Mouse (Mus musculus) midbrain, embryonic 12.5 days (tissue): ENCODE results near the gene Rad9b. TPM values are rescaled to one million over a fixed set of nuclear protein-coding genes. Genes with fewer than 3 reads are reported as not detected.
A peak's percentile ranks its signal among the peaks of the same experiment; 100 is the strongest.

Experiments
- ATAC-seq: fragments of 200-750 bp; cut with Nextera tagmentation; 2 replicates; pipeline ENCODE4 v1.8.0; 2017; ENCODE audit warnings: low read depth, moderate TSS enrichment, moderate library complexity; ENCODE audit not compliant: low FRiP score
- H3K27ac ChIP-seq: fragments of 300-500 bp; sonication (generic); replicated peaks from 2 replicates; pipeline ENCODE4 v1.5.1; 2016; ENCODE audit warnings: mild to moderate bottlenecking
- H3K27me3 ChIP-seq: fragments of 300-500 bp; sonication (generic); 2 replicates; pipeline ENCODE4 v1.6.1; 2016; ENCODE audit warnings: mild to moderate bottlenecking
- H3K36me3 ChIP-seq: fragments of 300-500 bp; sonication (generic); 2 replicates; pipeline ENCODE4 v1.6.1; 2016
- H3K4me1 ChIP-seq: fragments of 300-500 bp; sonication (generic); 2 replicates; pipeline ENCODE4 v1.6.1; 2016
- H3K4me2 ChIP-seq: fragments of 300-500 bp; sonication (generic); replicated peaks from 2 replicates; pipeline ENCODE4 v1.6.1; 2016; ENCODE audit warnings: mild to moderate bottlenecking, moderate library complexity
- H3K4me3 ChIP-seq: fragments of 300-500 bp; sonication (generic); 2 replicates; pipeline ENCODE4 v1.5.1; 2016; ENCODE audit warnings: mild to moderate bottlenecking
- H3K9ac ChIP-seq: fragments of 300-500 bp; sonication (generic); replicated peaks from 2 replicates; pipeline ENCODE4 v1.6.1; 2016; ENCODE audit warnings: mild to moderate bottlenecking, moderate library complexity
- H3K9me3 ChIP-seq: fragments of 300-500 bp; sonication (generic); 2 replicates; pipeline ENCODE4 v1.6.1; 2016; ENCODE audit warnings: mild to moderate bottlenecking
- WGBS: fragments of 180-500 bp; shearing (Covaris S2); methylation state at CpG from one replicate; pipeline ENCODE4 v1.1.7; 2016; 5-methylcytosine and 5-hydroxymethylcytosine counted together
- polyA plus RNA-seq: library from polyadenylated mRNA; unstranded; fragments of >200 nt; fragmentation: Nextera tagmentation; extraction: Ambion mirVana; gene quantifications from 2 replicates; pipeline ENCODE4 v1.2.1, GENCODE M21; 2016

Rad9b gene
- polyA plus RNA-seq, 1 experiment from 2014 or later, result 16.6 TPM

DNA sequence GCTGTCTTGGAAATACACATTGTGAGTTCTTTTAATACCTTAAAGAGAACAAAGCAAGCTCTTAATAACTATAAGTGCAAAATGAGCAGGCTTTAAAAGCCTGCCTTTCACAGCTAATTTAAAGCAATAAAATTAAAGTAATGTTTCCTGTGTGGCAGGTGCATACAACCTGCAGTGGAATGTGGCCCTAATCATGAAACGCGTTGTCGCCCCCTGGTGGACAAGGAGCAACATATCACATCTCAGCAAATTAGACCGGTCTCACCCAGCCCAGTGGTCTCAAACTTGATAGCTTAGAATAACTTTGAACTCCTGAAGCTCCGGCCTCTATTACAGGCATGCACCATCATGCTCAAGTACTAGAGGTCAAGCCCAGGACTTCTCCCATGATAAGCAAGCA lies 9.8 kb downstream of the Rad9b start:
- H3K4me3 ChIP-seq, result no peak overlapping the region
- no peaks in the 10 kb centered on the region for H3K36me3 ChIP-seq
- H3K27me3 ChIP-seq, result no peaks in the 10 kb centered on the region
- no peak overlapping the region for H3K27ac ChIP-seq
- H3K4me1 ChIP-seq, result no peaks in the 10 kb centered on the region
- ATAC-seq, result no peak
- WGBS, result 13% methylated on average over 5 of the region's 5 CpGs
- no peak overlapping the region for H3K4me2 ChIP-seq
- H3K9ac ChIP-seq, result no peak overlapping the region
- H3K9me3 ChIP-seq, result no peaks in the 10 kb centered on the region

- Histone ChIP-seq H3K27me3 (no peaks in the 10 kb centered on the region), H3K36me3 (no peaks in the 10 kb centered on the region), H3K4me2 (no peak overlapping the region), H3K9ac (no peak overlapping the region), H3K4me3 (no peak overlapping the region), H3K9me3 (no peaks in the 10 kb centered on the region), H3K4me1 (no peaks in the 10 kb centered on the region), H3K27ac (no peak overlapping the region)
- ATAC-seq, result no peak
- 54% methylated on average over 7 of the region's 7 CpGs for WGBS
Measured at GRCm38 (mm10) chr5:122343768-122344167, 10.3 kb downstream of the Rad9b start.

- no peak overlapping the region for H3K4me2 ChIP-seq
- H3K9ac ChIP-seq, result 0 out of 2 replicates have a peak overlapping the region, but pooled peaks have one; percentile 8
- H3K4me1 ChIP-seq, result no peaks in the 10 kb centered on the region
- no peaks in the 10 kb centered on the region for H3K36me3 ChIP-seq
- 81% methylated on average over 1 of the region's 1 CpGs for WGBS
- H3K9me3 ChIP-seq, result no peaks in the 10 kb centered on the region
- H3K27me3 ChIP-seq, result no peaks in the 10 kb centered on the region
- no peak overlapping the region for H3K27ac ChIP-seq
- no peak for ATAC-seq
- H3K4me3 ChIP-seq, result no peak overlapping the region
Measured at GRCm38 (mm10) chr5:122342874-122343273, 11.2 kb downstream of the Rad9b start.

DNA sequence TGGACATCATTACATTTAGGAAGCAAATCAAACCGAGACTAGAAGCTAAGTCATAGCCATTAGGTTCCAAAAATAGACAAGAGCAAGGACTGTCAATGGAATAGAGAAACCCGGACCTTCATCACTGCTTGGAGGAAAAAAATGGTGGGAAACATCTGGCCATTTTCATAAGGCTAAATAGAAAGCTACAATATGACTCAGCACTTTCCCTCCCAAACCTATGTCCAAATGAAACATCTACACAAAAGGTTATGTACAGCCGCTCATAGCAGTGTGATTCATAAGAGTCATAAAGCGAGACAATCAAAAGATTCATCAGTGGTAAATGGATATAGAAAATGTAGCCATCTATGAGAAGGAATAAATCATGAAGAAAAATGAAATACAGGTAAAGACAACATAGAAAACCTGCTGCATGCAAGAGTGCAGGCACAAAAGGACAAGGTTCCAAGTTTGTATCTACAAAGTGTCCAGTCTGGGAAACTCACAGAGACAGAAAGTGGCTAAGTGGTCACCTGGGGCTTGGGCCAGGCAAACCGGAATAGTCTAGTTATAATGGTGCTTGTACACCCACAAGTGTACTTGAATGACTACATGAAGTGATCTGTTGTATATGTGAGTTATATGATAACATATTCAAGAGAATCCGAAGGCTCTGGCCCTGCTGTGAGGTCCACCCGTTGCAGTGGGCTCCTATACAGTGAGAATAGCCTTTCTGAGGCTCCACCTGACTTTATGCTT lies 17.3 kb downstream of the Rad9b start:
- ATAC-seq, result no peak
- Histone ChIP-seq H3K4me2 (no peak overlapping the region), H3K9me3 (no peaks in the 10 kb centered on the region), H3K9ac (no peak overlapping the region), H3K4me1 (no peaks in the 10 kb centered on the region), H3K27ac (no peak overlapping the region), H3K4me3 (no peak overlapping the region), H3K36me3 (no peaks in the 10 kb centered on the region), H3K27me3 (no peaks in the 10 kb centered on the region)
- 89% methylated on average over 7 of the region's 7 CpGs for WGBS

- H3K9ac ChIP-seq, result no peak overlapping the region
- no peaks in the 10 kb centered on the region for H3K36me3 ChIP-seq
- H3K27ac ChIP-seq, result no peak overlapping the region
- no peaks in the 10 kb centered on the region for H3K4me1 ChIP-seq
- no peaks in the 10 kb centered on the region for H3K9me3 ChIP-seq
- no peak overlapping the region for H3K4me2 ChIP-seq
- H3K27me3 ChIP-seq, result no peaks in the 10 kb centered on the region
- 81% methylated on average over 3 of the region's 3 CpGs for WGBS
- no peak for ATAC-seq
- H3K4me3 ChIP-seq, result no peak overlapping the region
Measured at GRCm38 (mm10) chr5:122334682-122335081, 19.4 kb downstream of the Rad9b start.

DNA sequence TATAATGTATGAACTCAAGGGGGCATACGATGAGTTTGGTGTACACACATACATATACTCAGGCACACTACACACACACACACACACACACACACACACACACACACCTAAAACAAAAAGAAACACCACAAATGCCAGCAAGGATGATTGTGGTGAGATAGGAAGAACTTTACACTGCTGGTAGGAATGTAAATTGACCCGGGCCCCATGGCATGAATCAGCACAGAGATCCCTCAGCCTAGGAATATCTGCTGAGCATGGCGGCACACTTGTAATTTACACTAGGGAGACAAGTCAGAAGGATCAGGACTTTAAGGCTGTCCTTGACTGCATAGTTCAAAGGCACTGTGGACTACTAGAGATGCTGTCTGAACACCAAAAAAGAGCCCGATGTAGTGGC lies 23.8 kb downstream of the Rad9b start:
- H3K4me3 ChIP-seq, result no peak overlapping the region
- H3K27ac ChIP-seq, result no peak overlapping the region
- H3K36me3 ChIP-seq, result peaks cover 13% of the 10 kb centered on the region
- no peaks in the 10 kb centered on the region for H3K9me3 ChIP-seq
- no peak overlapping the region for H3K9ac ChIP-seq
- 89% methylated on average over 4 of the region's 4 CpGs for WGBS
- H3K4me1 ChIP-seq, result no peaks in the 10 kb centered on the region
- no peak for ATAC-seq
- no peaks in the 10 kb centered on the region for H3K27me3 ChIP-seq
- H3K4me2 ChIP-seq, result no peak overlapping the region

DNA sequence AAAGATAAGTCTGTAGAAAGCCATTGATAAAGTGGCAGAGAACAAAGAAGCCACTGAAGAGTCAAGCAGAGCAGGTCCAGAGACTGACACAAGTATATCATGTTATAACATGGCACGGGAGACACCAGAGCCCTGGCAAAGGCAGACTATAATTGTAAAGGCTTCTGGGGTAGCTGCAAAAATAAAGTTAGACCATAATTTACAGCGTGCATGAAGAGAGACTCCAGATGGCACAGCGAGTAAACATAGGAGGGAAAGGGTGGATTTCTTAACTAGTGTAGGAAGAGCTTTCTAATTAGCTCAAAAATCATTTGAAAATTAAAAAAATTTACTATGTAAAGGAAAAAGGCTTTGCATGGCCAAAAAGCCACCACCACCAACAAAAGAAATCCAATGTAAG lies 26.8 kb downstream of the Rad9b start:
- peaks cover 28% of the 10 kb centered on the region for H3K36me3 ChIP-seq
- H3K9ac ChIP-seq, result no peak overlapping the region
- no peak overlapping the region for H3K27ac ChIP-seq
- WGBS, result 97% methylated on average over 3 of the region's 3 CpGs
- H3K9me3 ChIP-seq, result no peaks in the 10 kb centered on the region
- no peaks in the 10 kb centered on the region for H3K27me3 ChIP-seq
- H3K4me2 ChIP-seq, result no peak overlapping the region
- no peak overlapping the region for H3K4me3 ChIP-seq
- H3K4me1 ChIP-seq, result no peaks in the 10 kb centered on the region
- no peak for ATAC-seq

- Histone ChIP-seq H3K9ac (no peak overlapping the region), H3K4me3 (no peak overlapping the region), H3K4me2 (no peak overlapping the region), H3K27ac (no peak overlapping the region), H3K36me3 (peaks cover 44% of the 10 kb centered on the region), H3K9me3 (no peaks in the 10 kb centered on the region), H3K4me1 (no peaks in the 10 kb centered on the region), H3K27me3 (no peaks in the 10 kb centered on the region)
- ATAC-seq, result no peak
- WGBS, result 86% methylated on average over 8 of the region's 8 CpGs
Measured at GRCm38 (mm10) chr5:122325477-122325876, 28.6 kb downstream of the Rad9b start.

DNA sequence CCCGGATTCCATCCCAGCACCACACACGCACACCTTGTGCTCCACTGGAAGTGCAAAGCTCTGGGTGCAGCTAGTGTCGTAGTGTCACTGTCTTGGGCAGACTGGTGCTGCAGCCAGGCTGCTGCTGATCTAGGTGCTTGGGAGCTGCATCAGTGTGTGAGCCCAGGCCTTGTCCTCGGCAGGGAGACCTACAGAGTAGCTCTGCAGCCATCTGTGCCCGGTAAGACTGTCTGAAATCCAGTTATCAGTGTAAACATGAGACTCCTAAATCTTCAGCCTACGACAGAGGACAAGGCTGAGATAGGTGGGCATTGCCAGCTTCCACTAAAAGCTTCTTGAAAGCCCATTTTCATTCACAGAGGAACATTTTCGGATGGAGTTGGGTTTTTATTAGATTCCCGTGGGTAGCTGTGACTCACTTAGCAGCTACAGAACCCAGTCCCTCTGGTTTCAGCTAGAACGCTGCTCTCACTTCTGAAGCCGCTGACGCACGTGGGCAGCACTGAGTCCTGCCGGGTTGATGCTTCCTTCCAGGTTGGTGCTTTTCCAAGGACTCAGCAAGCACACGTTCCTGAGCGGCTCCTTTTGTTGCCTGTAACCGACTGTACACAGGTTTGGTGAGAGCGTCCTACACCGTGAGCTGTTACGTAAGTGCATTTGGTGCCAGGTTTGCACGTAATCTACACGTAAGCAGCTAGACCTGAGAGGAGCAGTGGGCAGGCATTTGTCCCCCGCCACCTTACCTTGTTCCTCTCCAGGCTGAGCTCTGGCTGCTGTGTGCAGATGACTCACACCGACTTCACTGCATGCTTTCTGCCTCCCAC lies 29.2 kb downstream of the Rad9b start:
- 91% methylated on average over 23 of the region's 23 CpGs for WGBS
- H3K4me2 ChIP-seq, result no peak overlapping the region
- ATAC-seq, result no peak

GRCm38 (mm10) chr5:122323523-122323922 lies 30.5 kb downstream of the Rad9b start:
- 70% methylated on average over 8 of the region's 8 CpGs for WGBS
- no peak overlapping the region for H3K4me3 ChIP-seq
- H3K36me3 ChIP-seq, result peaks cover 55% of the 10 kb centered on the region
- no peak overlapping the region for H3K4me2 ChIP-seq
- H3K27ac ChIP-seq, result no peak overlapping the region
- no peak for ATAC-seq
- H3K27me3 ChIP-seq, result no peaks in the 10 kb centered on the region
- no peak overlapping the region for H3K9ac ChIP-seq
- H3K9me3 ChIP-seq, result no peaks in the 10 kb centered on the region
- H3K4me1 ChIP-seq, result no peaks in the 10 kb centered on the region

More for the DNA sequence above, 29.2 kb downstream of the Rad9b start:
- no peaks in the 10 kb centered on the region for H3K9me3 ChIP-seq
- no peaks in the 10 kb centered on the region for H3K27me3 ChIP-seq
- no peak overlapping the region for H3K27ac ChIP-seq
- H3K36me3 ChIP-seq, result peaks cover 49% of the 10 kb centered on the region
- no peak overlapping the region for H3K9ac ChIP-seq
- no peaks in the 10 kb centered on the region for H3K4me1 ChIP-seq
- no peak overlapping the region for H3K4me3 ChIP-seq

- Histone ChIP-seq H3K4me1 (no peaks in the 10 kb centered on the region), H3K9ac (no peak overlapping the region), H3K27ac (no peak overlapping the region), H3K4me3 (no peak overlapping the region), H3K4me2 (no peak overlapping the region), H3K36me3 (peaks cover 47% of the 10 kb centered on the region), H3K27me3 (no peaks in the 10 kb centered on the region), H3K9me3 (no peaks in the 10 kb centered on the region)
- no peak for ATAC-seq
- WGBS, result 82% methylated on average over 12 of the region's 12 CpGs
Measured at GRCm38 (mm10) chr5:122320205-122320781, 33.7 kb downstream of the Rad9b start.
